Mouse (Mus musculus): ENCODE data around the gene Ube2d2b. TPM values are rescaled to one million over a fixed set of nuclear protein-coding genes. Genes with fewer than 3 reads are reported as not detected.

Gene Ube2d2b
- polyA plus RNA-seq (2015; fragmentation: Nextera tagmentation; extraction: Ambion mirVana) = 0.20 and 0.29 TPM in 2 replicates

DNA sequence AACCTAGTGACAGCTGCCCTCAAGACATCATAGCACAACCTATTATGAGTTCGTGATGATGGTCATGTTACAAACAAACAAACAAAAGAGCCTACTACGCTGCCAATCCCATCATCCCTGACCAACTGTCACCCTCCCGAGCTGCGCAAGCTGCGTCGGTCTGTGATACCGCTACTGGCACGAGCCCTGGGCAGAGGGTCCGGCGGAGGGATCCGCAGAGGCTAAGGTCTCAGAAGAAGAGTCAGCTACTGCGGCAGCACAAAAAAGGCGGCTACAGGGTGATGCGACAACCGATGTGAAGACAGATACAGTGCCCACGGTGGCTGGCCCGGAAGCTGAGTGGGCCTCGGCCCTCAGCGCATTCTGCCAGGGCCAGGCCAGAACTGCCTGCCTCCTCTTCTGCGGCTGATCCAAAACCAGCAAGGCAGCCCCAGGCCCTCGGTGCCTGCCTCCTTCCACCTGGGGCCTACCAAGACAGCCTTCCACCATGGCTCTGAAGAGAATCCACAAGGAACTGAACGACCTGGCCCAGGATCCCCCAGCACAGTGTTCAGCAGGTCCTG is at the start of gene Ube2d2b:
Ube2d2b (plus strand) TSS at position 102 of the 563 bp plus-strand sequence.
- no peak for ATAC-seq (ENCODE audit: low read depth)
- Histone ChIP-seq H3K4me3 (ENCODE audit: low read length) (no peak within 1 kb of the TSS), H3K27ac (ENCODE audit: low read length) (no peak within 1 kb of the TSS), H3K27me3 (ENCODE audit: control insufficient read depth, insufficient read depth, low read depth, low read length) (no peaks in the 10 kb centered on the region), H3K4me2 (ENCODE audit: low read depth, low read length) (no peak within 1 kb of the TSS), H3K4me1 (replicated peaks; ENCODE audit: control insufficient read depth, insufficient read depth, low read length) (peaks cover 3% of the 10 kb centered on the region; the same call in 1 of the 2 replicates), H3K9ac (ENCODE audit: low read length) (no peak within 1 kb of the TSS), H3K9me3 (ENCODE audit: control insufficient read depth, low read length) (peaks cover 6% of the 10 kb centered on the region), H3K36me3 (ENCODE audit: control insufficient read depth, insufficient read depth, low read length) (peaks cover 10% of the 10 kb centered on the region)
- WGBS = 94% methylated on average over 22 of the region's 22 CpGs

DNA sequence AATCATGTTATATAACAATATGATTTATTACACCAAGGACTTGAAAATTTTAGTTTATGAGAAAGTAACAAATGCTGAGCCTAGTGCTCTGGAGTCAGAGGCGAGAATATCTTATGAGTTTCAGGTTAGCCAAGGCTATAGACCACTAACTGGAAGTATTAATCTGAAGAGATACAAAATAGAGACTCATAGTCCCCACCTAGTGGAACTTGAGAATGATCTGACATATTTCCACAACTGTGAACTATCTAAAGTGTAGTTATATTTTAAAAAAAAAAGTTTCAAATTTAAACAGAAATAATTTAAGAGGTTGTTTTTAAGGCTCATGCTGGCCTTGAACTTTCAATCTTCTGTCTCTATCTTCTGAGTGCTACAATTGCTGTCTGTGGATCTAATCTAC is 47.5 kb upstream of the Ube2d2b start:
- H3K4me2 ChIP-seq (ENCODE audit: low read depth, low read length) = no peak overlapping the region
- ATAC-seq (ENCODE audit: low read depth) = no peak
- H3K4me3 ChIP-seq (ENCODE audit: low read length) = no peak overlapping the region
- no peaks in the 10 kb centered on the region for H3K4me1 ChIP-seq (replicated peaks; ENCODE audit: control insufficient read depth, insufficient read depth, low read length)
- peaks cover 7% of the 10 kb centered on the region; the same call in 1 of the 2 replicates for H3K36me3 ChIP-seq (ENCODE audit: control insufficient read depth, insufficient read depth, low read length)
- H3K9me3 ChIP-seq (ENCODE audit: control insufficient read depth, low read length) = no peaks in the 10 kb centered on the region
- H3K9ac ChIP-seq (ENCODE audit: low read length) = no peak overlapping the region
- no peaks in the 10 kb centered on the region for H3K27me3 ChIP-seq (ENCODE audit: control insufficient read depth, insufficient read depth, low read depth, low read length)
- no peak overlapping the region for H3K27ac ChIP-seq (ENCODE audit: low read length)
- WGBS = 88% methylated on average over 1 of the region's 1 CpGs

- 0 out of 2 replicates have a peak, but pooled peaks cover 4% of the 10 kb centered on the region for H3K36me3 ChIP-seq (ENCODE audit: control insufficient read depth, insufficient read depth, low read length)
- H3K27ac ChIP-seq (ENCODE audit: low read length) = no peak overlapping the region
- ATAC-seq (ENCODE audit: low read depth) = no peak
- H3K9ac ChIP-seq (ENCODE audit: low read length) = no peak overlapping the region
- H3K4me2 ChIP-seq (ENCODE audit: low read depth, low read length) = no peak overlapping the region
- WGBS = 74% methylated on average over 6 of the region's 7 CpGs
- no peaks in the 10 kb centered on the region for H3K27me3 ChIP-seq (ENCODE audit: control insufficient read depth, insufficient read depth, low read depth, low read length)
- peaks cover 2% of the 10 kb centered on the region for H3K4me1 ChIP-seq (replicated peaks; ENCODE audit: control insufficient read depth, insufficient read depth, low read length)
- no peak overlapping the region for H3K4me3 ChIP-seq (ENCODE audit: low read length)
- no peaks in the 10 kb centered on the region for H3K9me3 ChIP-seq (ENCODE audit: control insufficient read depth, low read length)
Measured at GRCm38 (mm10) chr5:107787682-107788443, 42.0 kb upstream of the Ube2d2b start.

GRCm38 (mm10) chr5:107789492-107789891 is 40.4 kb upstream of the Ube2d2b start:
- Histone ChIP-seq H3K4me2 (ENCODE audit: low read depth, low read length) (no peak overlapping the region), H3K27me3 (ENCODE audit: control insufficient read depth, insufficient read depth, low read depth, low read length) (no peaks in the 10 kb centered on the region), H3K9ac (ENCODE audit: low read length) (no peak overlapping the region), H3K27ac (ENCODE audit: low read length) (no peak overlapping the region), H3K9me3 (ENCODE audit: control insufficient read depth, low read length) (no peaks in the 10 kb centered on the region), H3K36me3 (ENCODE audit: control insufficient read depth, insufficient read depth, low read length) (0 out of 2 replicates have a peak, but pooled peaks cover 4% of the 10 kb centered on the region), H3K4me1 (replicated peaks; ENCODE audit: control insufficient read depth, insufficient read depth, low read length) (peaks cover 9% of the 10 kb centered on the region), H3K4me3 (ENCODE audit: low read length) (no peak overlapping the region)
- WGBS = 62% methylated on average over 5 of the region's 5 CpGs
- no peak for ATAC-seq (ENCODE audit: low read depth)

- H3K9ac ChIP-seq (ENCODE audit: low read length) = no peak overlapping the region
Measured at GRCm38 (mm10) chr5:107791966-107792365, 37.9 kb upstream of the Ube2d2b start.

GRCm38 (mm10) chr5:107792516-107792915 is 37.4 kb upstream of the Ube2d2b start:
- WGBS = 90% methylated on average over 3 of the region's 3 CpGs
- Histone ChIP-seq H3K4me1 (replicated peaks; ENCODE audit: control insufficient read depth, insufficient read depth, low read length) (peaks cover 9% of the 10 kb centered on the region), H3K9ac (ENCODE audit: low read length) (no peak overlapping the region), H3K27me3 (ENCODE audit: control insufficient read depth, insufficient read depth, low read depth, low read length) (no peaks in the 10 kb centered on the region), H3K36me3 (ENCODE audit: control insufficient read depth, insufficient read depth, low read length) (peaks cover 5% of the 10 kb centered on the region; the same call in 1 of the 2 replicates), H3K4me2 (ENCODE audit: low read depth, low read length) (no peak overlapping the region), H3K4me3 (ENCODE audit: low read length) (no peak overlapping the region), H3K9me3 (ENCODE audit: control insufficient read depth, low read length) (no peaks in the 10 kb centered on the region), H3K27ac (ENCODE audit: low read length) (no peak overlapping the region)
- ATAC-seq (ENCODE audit: low read depth) = no peak

More at GRCm38 (mm10) chr5:107791966-107792365, 37.9 kb upstream of the Ube2d2b start:
- no peak overlapping the region for H3K4me3 ChIP-seq (ENCODE audit: low read length)
- no peaks in the 10 kb centered on the region for H3K9me3 ChIP-seq (ENCODE audit: control insufficient read depth, low read length)
- 87% methylated on average over 2 of the region's 2 CpGs for WGBS
- H3K27me3 ChIP-seq (ENCODE audit: control insufficient read depth, insufficient read depth, low read depth, low read length) = no peaks in the 10 kb centered on the region
- H3K27ac ChIP-seq (ENCODE audit: low read length) = no peak overlapping the region
- H3K4me1 ChIP-seq (replicated peaks; ENCODE audit: control insufficient read depth, insufficient read depth, low read length) = peaks cover 9% of the 10 kb centered on the region
- no peak overlapping the region for H3K4me2 ChIP-seq (ENCODE audit: low read depth, low read length)
- no peak for ATAC-seq (ENCODE audit: low read depth)
- peaks cover 6% of the 10 kb centered on the region; the same call in 1 of the 2 replicates for H3K36me3 ChIP-seq (ENCODE audit: control insufficient read depth, insufficient read depth, low read length)

DNA sequence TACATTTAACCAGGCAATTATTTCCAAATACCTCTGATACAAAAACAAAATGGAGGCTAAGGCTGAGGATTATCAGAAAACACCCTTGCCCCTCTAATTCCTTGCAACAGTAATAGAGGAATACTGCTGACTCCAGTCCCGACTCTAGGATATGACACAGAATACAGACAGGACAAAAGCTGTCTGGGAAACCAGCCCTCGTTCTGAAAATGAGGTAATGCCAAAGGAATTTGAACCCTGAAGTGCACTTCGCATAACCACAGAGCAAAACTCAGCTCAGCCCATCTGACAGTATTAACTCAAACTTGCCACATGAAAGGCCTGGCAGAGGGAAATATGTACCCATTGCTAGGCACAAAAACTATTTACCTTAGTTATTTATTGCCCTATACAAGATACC is 36.6 kb upstream of the Ube2d2b start:
- Histone ChIP-seq H3K4me3 (ENCODE audit: low read length) (no peak overlapping the region), H3K36me3 (ENCODE audit: control insufficient read depth, insufficient read depth, low read length) (peaks cover 5% of the 10 kb centered on the region; the same call in 1 of the 2 replicates), H3K4me1 (replicated peaks; ENCODE audit: control insufficient read depth, insufficient read depth, low read length) (peaks cover 9% of the 10 kb centered on the region), H3K27ac (ENCODE audit: low read length) (peak overlapping the region; percentile 44), H3K9ac (ENCODE audit: low read length) (no peak overlapping the region), H3K9me3 (ENCODE audit: control insufficient read depth, low read length) (no peaks in the 10 kb centered on the region), H3K4me2 (ENCODE audit: low read depth, low read length) (no peak overlapping the region), H3K27me3 (ENCODE audit: control insufficient read depth, insufficient read depth, low read depth, low read length) (no peaks in the 10 kb centered on the region)
- ATAC-seq (ENCODE audit: low read depth) = peak; percentile 83
- WGBS = 13% methylated on average over 3 of the region's 3 CpGs

DNA sequence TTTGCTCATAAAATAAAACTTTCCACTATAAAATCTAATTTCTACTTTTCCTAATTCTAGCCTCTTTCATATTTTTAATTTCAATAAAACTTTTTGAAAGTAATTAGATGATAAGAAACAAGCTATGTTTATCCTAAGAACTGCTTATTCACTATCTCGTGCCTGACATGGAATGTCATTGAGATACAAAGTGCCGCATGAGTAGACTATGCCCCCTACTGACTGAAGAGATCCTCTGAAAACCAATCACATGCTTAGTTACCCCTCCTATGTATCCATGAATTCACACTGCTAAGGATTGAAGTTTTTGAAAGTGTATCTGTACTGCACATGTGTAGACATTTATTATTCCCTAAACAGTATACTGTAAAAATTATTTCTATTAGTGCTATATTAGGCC is 36.0 kb upstream of the Ube2d2b start:
- Histone ChIP-seq H3K9ac (ENCODE audit: low read length) (no peak overlapping the region), H3K4me2 (ENCODE audit: low read depth, low read length) (no peak overlapping the region), H3K36me3 (ENCODE audit: control insufficient read depth, insufficient read depth, low read length) (peaks cover 5% of the 10 kb centered on the region; the same call in 1 of the 2 replicates), H3K4me1 (replicated peaks; ENCODE audit: control insufficient read depth, insufficient read depth, low read length) (peaks cover 9% of the 10 kb centered on the region), H3K9me3 (ENCODE audit: control insufficient read depth, low read length) (no peaks in the 10 kb centered on the region), H3K27me3 (ENCODE audit: control insufficient read depth, insufficient read depth, low read depth, low read length) (no peaks in the 10 kb centered on the region), H3K4me3 (ENCODE audit: low read length) (no peak overlapping the region), H3K27ac (ENCODE audit: low read length) (no peak overlapping the region)
- ATAC-seq (ENCODE audit: low read depth) = no peak
- WGBS = 11% methylated on average over 2 of the region's 2 CpGs

- Histone ChIP-seq H3K27ac (ENCODE audit: low read length) (no peak overlapping the region), H3K27me3 (ENCODE audit: control insufficient read depth, insufficient read depth, low read depth, low read length) (no peaks in the 10 kb centered on the region), H3K9ac (ENCODE audit: low read length) (no peak overlapping the region), H3K4me3 (ENCODE audit: low read length) (no peak overlapping the region), H3K36me3 (ENCODE audit: control insufficient read depth, insufficient read depth, low read length) (peaks cover 7% of the 10 kb centered on the region; the same call in 1 of the 2 replicates), H3K4me2 (ENCODE audit: low read depth, low read length) (no peak overlapping the region), H3K9me3 (ENCODE audit: control insufficient read depth, low read length) (no peaks in the 10 kb centered on the region), H3K4me1 (replicated peaks; ENCODE audit: control insufficient read depth, insufficient read depth, low read length) (peaks cover 3% of the 10 kb centered on the region)
- ATAC-seq (ENCODE audit: low read depth) = no peak
- 93% methylated on average over 6 of the region's 6 CpGs for WGBS
Measured at GRCm38 (mm10) chr5:107798290-107798689, 31.6 kb upstream of the Ube2d2b start.

Measured in lung, embryonic 16.5 days (tissue).